ENCODE assay signal across 8 mouse cellular contexts in genomic region chr1:191186386-191186770, GRCm38 (mm10). TPM values are rescaled to one million over a fixed set of nuclear protein-coding genes. Genes with fewer than 3 reads are reported as not detected.
DNase-seq lines count a peak whose midpoint lies in the region; ATAC-seq and TF ChIP-seq lines count a peak whose summit lies in the region.

No protein-coding gene starts in this region.

- H3K27me3 ChIP-seq in hindbrain, postnatal 0 days (ENCODE audit: insufficient read depth, low read length) = peaks cover 47% of the 10 kb centered on the region
- peaks cover 100% of the 10 kb centered on the region for H3K27me3 ChIP-seq in liver, embryonic 12.5 days (replicated peaks)
- peaks cover 83% of the 10 kb centered on the region for H3K27me3 ChIP-seq in neural tube, embryonic 15.5 days (replicated peaks)

- peak; percentile 70 for DNase-seq in CD4-positive, CD25-positive, alpha-beta regulatory T cell, adult 2 months (ENCODE audit: low read depth, low spot score)
- peak; percentile 40 for DNase-seq in embryo, embryonic 11 days
- DNase-seq in hindbrain, postnatal 0 days (ENCODE audit: low spot score) = peak; percentile 6
- no peak for DNase-seq in layer of hippocampus, adult 8-10 months (ENCODE audit: low spot score in 2 of 2)
- DNase-seq in adrenal gland, adult 2 months = no peak

- 8% methylated on average over 7 of the region's 7 CpGs for WGBS in hindbrain, postnatal 0 days
- 5% methylated on average over 7 of the region's 7 CpGs for WGBS in liver, embryonic 12.5 days (ENCODE audit: insufficient replicate concordance)
- 5% methylated on average over 7 of the region's 7 CpGs for WGBS in neural tube, embryonic 15.5 days

- H3K36me3 ChIP-seq in hindbrain, postnatal 0 days (ENCODE audit: insufficient read depth, low read length) = no peaks in the 10 kb centered on the region
- H3K36me3 ChIP-seq in liver, embryonic 12.5 days = no peaks in the 10 kb centered on the region
- H3K36me3 ChIP-seq in neural tube, embryonic 15.5 days = no peaks in the 10 kb centered on the region

- no peak overlapping the region for H3K9ac ChIP-seq in hindbrain, postnatal 0 days (replicated peaks; ENCODE audit: low read length)
- H3K9ac ChIP-seq in liver, embryonic 12.5 days = no peak overlapping the region
- no peak overlapping the region for H3K9ac ChIP-seq in neural tube, embryonic 15.5 days (replicated peaks)

- H3K9me3 ChIP-seq in hindbrain, postnatal 0 days (ENCODE audit: low read length) = no peaks in the 10 kb centered on the region
- H3K9me3 ChIP-seq in liver, embryonic 12.5 days (replicated peaks) = no peaks in the 10 kb centered on the region
- no peaks in the 10 kb centered on the region for H3K9me3 ChIP-seq in neural tube, embryonic 15.5 days (replicated peaks)

- H3K27ac ChIP-seq in hindbrain, postnatal 0 days = no peak overlapping the region
- H3K27ac ChIP-seq in liver, embryonic 12.5 days = no peak overlapping the region
- no peak overlapping the region for H3K27ac ChIP-seq in neural tube, embryonic 15.5 days (replicated peaks)

- TF ChIP-seq CTCF in hindbrain, postnatal 0 days (IDR thresholded peaks at IDR 0.05; ENCODE audit: low read depth) = no peak

- no peak overlapping the region for H3K4me3 ChIP-seq in hindbrain, postnatal 0 days (ENCODE audit: low read length)
- H3K4me3 ChIP-seq in liver, embryonic 12.5 days = no peak overlapping the region
- no peak overlapping the region for H3K4me3 ChIP-seq in neural tube, embryonic 15.5 days (replicated peaks)

- ATAC-seq in CD4-positive, CD25-positive, alpha-beta regulatory T cell, adult 4 months = no peak
- ATAC-seq in hindbrain, postnatal 0 days = no peak
- ATAC-seq in liver, embryonic 12.5 days = no peak
- no peak for ATAC-seq in neural tube, embryonic 15.5 days (ENCODE audit: low FRiP score)

- no peak overlapping the region for H3K4me2 ChIP-seq in hindbrain, postnatal 0 days (ENCODE audit: low read depth, low read length)
- H3K4me2 ChIP-seq in liver, embryonic 12.5 days = peak overlapping the region; percentile 81; the same call in 1 of the 2 replicates
- peak overlapping the region; percentile 99 for H3K4me2 ChIP-seq in neural tube, embryonic 15.5 days

- 0 out of 2 replicates have a peak, but pooled peaks cover 12% of the 10 kb centered on the region for H3K4me1 ChIP-seq in hindbrain, postnatal 0 days (ENCODE audit: insufficient read depth, low read length)
- peaks cover 40% of the 10 kb centered on the region for H3K4me1 ChIP-seq in liver, embryonic 12.5 days
- peaks cover 45% of the 10 kb centered on the region for H3K4me1 ChIP-seq in neural tube, embryonic 15.5 days

RNA-seq across cellular contexts. Expression of gene Fam71a, which starts 21.8 kb away (rescaled TPM):
- polyA plus RNA-seq in CD4-positive, CD25-positive, alpha-beta regulatory T cell, adult 4 months (2017; shearing (Covaris generic)) = not detected
- not detected in 2 replicates for total RNA-seq in hindbrain, postnatal 0 days (2014; rRNA removed)
- polyA plus RNA-seq in hindbrain, postnatal 0 days (2015; fragmentation: Nextera tagmentation; extraction: Ambion mirVana) = not detected in 2 replicates
- polyA plus RNA-seq in liver, embryonic 12.5 days (2016; fragmentation: Nextera tagmentation; extraction: Ambion mirVana) = not detected in 2 replicates
- not detected in 2 replicates for polyA plus RNA-seq in neural tube, embryonic 15.5 days (2015; fragmentation: Nextera tagmentation; extraction: Ambion mirVana)
- total RNA-seq in layer of hippocampus, adult 8-10 months (2022) = not detected
- not detected for total RNA-seq in adrenal gland, adult 2 months (2021)
- not detected in 2 replicates for polyA plus RNA-seq in adrenal gland, adult 2 months (2012; rRNA removed)

RNA-seq across cellular contexts. Expression of gene Atf3, which starts 31.5 kb away (rescaled TPM):
- not detected for polyA plus RNA-seq in CD4-positive, CD25-positive, alpha-beta regulatory T cell, adult 4 months (2017; shearing (Covaris generic))
- 1.6 and 1.8 TPM in 2 replicates for total RNA-seq in hindbrain, postnatal 0 days (2014; rRNA removed)
- polyA plus RNA-seq in hindbrain, postnatal 0 days (2015; fragmentation: Nextera tagmentation; extraction: Ambion mirVana) = 1.7 and 1.8 TPM in 2 replicates
- polyA plus RNA-seq in liver, embryonic 12.5 days (2016; fragmentation: Nextera tagmentation; extraction: Ambion mirVana) = 2.3 and 2.4 TPM in 2 replicates
- 1.8 and 1.9 TPM in 2 replicates for polyA plus RNA-seq in neural tube, embryonic 15.5 days (2015; fragmentation: Nextera tagmentation; extraction: Ambion mirVana)
- 1 to 10 TPM in 3 of 4 experiments, under 1 TPM in 1; 0.80 to 7.7 (median 3.5) TPM for total RNA-seq in layer of hippocampus, adult 8-10 months (2022)
- 1 to 10 TPM; 3.0 to 3.6 TPM for total RNA-seq in adrenal gland, adult 2 months (2021)
- polyA plus RNA-seq in adrenal gland, adult 2 months (2012; rRNA removed) = 1.1 and 2.8 TPM in 2 replicates

Comparison
In these comparisons a context has a peak if more than half of its experiments do, and no peak if none do; other contexts are left out.
1. DNase-seq: peak in CD4-positive, CD25-positive, alpha-beta regulatory T cell, adult 2 months (single experiment), embryo, embryonic 11 days (single experiment) and hindbrain, postnatal 0 days (single experiment); none in layer of hippocampus, adult 8-10 months (0 of 2) and adrenal gland, adult 2 months (single experiment).